Mouse (Mus musculus): Measurements from ENCODE around the gene Oaz2.
A peak's percentile ranks its signal among the peaks of the same experiment; 100 is the strongest.

The Oaz2 gene

GRCm38 (mm10) chr9:65695646-65696045 is 27.8 kb downstream of the Oaz2 start:
- peak; percentile 72 for DNase-seq

GRCm38 (mm10) chr9:65696337-65696736 is 28.5 kb downstream of the Oaz2 start:
- DNase-seq: peak; percentile 51

- no peak for DNase-seq
Observed at GRCm38 (mm10) chr9:65697356-65697755, 29.6 kb downstream of the Oaz2 start.

- DNase-seq: no peak
Observed at GRCm38 (mm10) chr9:65697992-65698391, 30.2 kb downstream of the Oaz2 start.

- DNase-seq: no peak
Observed at GRCm38 (mm10) chr9:65700504-65700903, 32.7 kb downstream of the Oaz2 start.

- DNase-seq: no peak
Observed at GRCm38 (mm10) chr9:65702286-65702685, 34.5 kb downstream of the Oaz2 start.

GRCm38 (mm10) chr9:65703241-65703640 is 35.4 kb downstream of the Oaz2 start:
- no peak for DNase-seq

- no peak for DNase-seq
Observed at GRCm38 (mm10) chr9:65703926-65704595, 36.3 kb downstream of the Oaz2 start.

- no peak for DNase-seq
Observed at GRCm38 (mm10) chr9:65718195-65718594, 50.4 kb downstream of the Oaz2 start.

- DNase-seq: peak; percentile 18
Observed at GRCm38 (mm10) chr9:65721161-65721566, 53.4 kb downstream of the Oaz2 start.

GRCm38 (mm10) chr9:65724471-65725290 is 56.9 kb downstream of the Oaz2 start:
- DNase-seq: peak; percentile 33

- DNase-seq: no peak
Observed at GRCm38 (mm10) chr9:65725291-65725622, 57.5 kb downstream of the Oaz2 start.

- no peak for DNase-seq
Observed at GRCm38 (mm10) chr9:65726431-65726830, 58.6 kb downstream of the Oaz2 start.

GRCm38 (mm10) chr9:65727491-65727890 is 59.7 kb downstream of the Oaz2 start:
- no peak for DNase-seq

- DNase-seq: no peak
Observed at GRCm38 (mm10) chr9:65728588-65728987, 60.8 kb downstream of the Oaz2 start.

- DNase-seq: no peak
Observed at GRCm38 (mm10) chr9:65734931-65735330, 67.1 kb downstream of the Oaz2 start.
